Mouse (Mus musculus) gastrocnemius, postnatal 14 days (tissue): Measurements from ENCODE around the gene Hlf. TPM values are rescaled to one million over a fixed set of nuclear protein-coding genes. Genes with fewer than 3 reads are reported as not detected.

ENCODE experiments used
- DNase-seq: peaks from one replicate; pipeline ENCODE4 v3.0.0; 2021; ENCODE audit warnings: mixed read lengths
- intact Hi-C: fragments of 180-260 bp; cut with DNase I; formaldehyde crosslinking; loops from one replicate; pipeline ENCODE4 v1.15.1; 2025; ENCODE audit warnings: low total_unique reads
- total RNA-seq, 2 experiments: library from RNA; stranded (reverse); gene quantifications; 2 replicates each; pipeline ENCODE4 v1.2.3; 2021

Hlf gene
- total RNA-seq, 2 experiments from 2014 or later, result 3.7 to 3.9 TPM

- intact Hi-C loops, result no loop called here
- no peak for DNase-seq
These were observed 42.8 kb downstream of the Hlf start for GRCm38 (mm10) chr11:90347667-90348459.

- intact Hi-C loops, result no loop called here
- DNase-seq, result no peak
These were observed 44.9 kb downstream of the Hlf start for GRCm38 (mm10) chr11:90345746-90346145.

GRCm38 (mm10) chr11:90342858-90343257, 47.8 kb downstream of the Hlf start:
- intact Hi-C loops, result no loop called here
- DNase-seq, result no peak

GRCm38 (mm10) chr11:90342267-90342666, 48.4 kb downstream of the Hlf start:
- intact Hi-C loops, result no loop called here
- no peak for DNase-seq

GRCm38 (mm10) chr11:90340836-90341235, 49.9 kb downstream of the Hlf start:
- no peak for DNase-seq
- intact Hi-C loops, result no loop called here

GRCm38 (mm10) chr11:90334816-90335215, 55.9 kb downstream of the Hlf start:
- intact Hi-C loops, result no loop called here
- no peak for DNase-seq

GRCm38 (mm10) chr11:90332737-90333136, 58.0 kb downstream of the Hlf start:
- intact Hi-C loops, result no loop called here
- DNase-seq, result no peak

GRCm38 (mm10) chr11:90330202-90330694, 60.4 kb downstream of the Hlf start:
- no peak for DNase-seq
- intact Hi-C loops, result no loop called here

GRCm38 (mm10) chr11:90326836-90327235, 63.9 kb downstream of the Hlf start:
- peak; percentile 63 for DNase-seq
- intact Hi-C loops, result no loop called here

GRCm38 (mm10) chr11:90326146-90326545, 64.5 kb downstream of the Hlf start:
- DNase-seq, result no peak
- intact Hi-C loops, result no loop called here

- intact Hi-C loops, result no loop called here
- DNase-seq, result no peak
These were observed 66.1 kb downstream of the Hlf start for GRCm38 (mm10) chr11:90324597-90324996.

GRCm38 (mm10) chr11:90320922-90321321, 69.8 kb downstream of the Hlf start:
- intact Hi-C loops, result loop anchor here (2.0 kb wide), 1 partner anchor 58 kb away; no protein-coding TSS in a partner anchor
- DNase-seq, result no peak

GRCm38 (mm10) chr11:90317482-90317881, 73.2 kb downstream of the Hlf start:
- peak; percentile 33 for DNase-seq
- intact Hi-C loops, result loop anchor here (5.0 kb wide), 1 partner anchor 300 kb away; no protein-coding TSS in a partner anchor

- intact Hi-C loops, result loop anchor here (5.0 kb wide), 1 partner anchor 303 kb away; no protein-coding TSS in a partner anchor
- no peak for DNase-seq
These were observed 76.1 kb downstream of the Hlf start for GRCm38 (mm10) chr11:90314606-90315005.

GRCm38 (mm10) chr11:90306993-90307392, 83.7 kb downstream of the Hlf start:
- intact Hi-C loops, result loop anchor here (10.0 kb wide), 1 partner anchor 122 kb away; the partner anchor contains the start of gene Gm45716

GRCm38 (mm10) chr11:90306067-90306466, 84.6 kb downstream of the Hlf start:
- DNase-seq, result no peak
- intact Hi-C loops, result loop anchor here (10.0 kb wide), 1 partner anchor 121 kb away; the partner anchor contains the start of gene Gm45716

More at GRCm38 (mm10) chr11:90306993-90307392, 83.7 kb downstream of the Hlf start:
- DNase-seq, result peak; percentile 64

GRCm38 (mm10) chr11:90294622-90295021, 96.1 kb downstream of the Hlf start:
- intact Hi-C loops, result no loop called here
- DNase-seq, result no peak

GRCm38 (mm10) chr11:90292766-90293165, 97.9 kb downstream of the Hlf start:
- intact Hi-C loops, result no loop called here
- DNase-seq, result no peak

- intact Hi-C loops, result no loop called here
- DNase-seq, result no peak
These were observed 99.5 kb downstream of the Hlf start for GRCm38 (mm10) chr11:90291156-90291555.

- DNase-seq, result no peak
- intact Hi-C loops, result no loop called here
These were observed 104.0 kb downstream of the Hlf start for GRCm38 (mm10) chr11:90286550-90287154.
